Mouse (Mus musculus): ENCODE measurements at regions not wholly inside any gene's neighbourhood (a gene's known extent, or its start where the extent isn't known, plus 50 kb on each side); places are given as distances from the start of the nearest gene placed in this dataset.

- DNase-seq (ENCODE audit: low read depth): peak; percentile 87
These were observed 97.7 kb upstream of the Zcchc13 start for GRCm38 (mm10) chrX:103532620-103533199.

- TF ChIP-seq CTCF (IDR thresholded peaks at IDR 0.05; ENCODE audit: borderline replicate concordance, extremely low read depth, insufficient read depth, insufficient read length) (no peak), POLR2A (IDR thresholded peaks at IDR 0.05; ENCODE audit: borderline replicate concordance, extremely low read depth, insufficient read depth, insufficient read length, poor library complexity, severe bottlenecking) (0 out of 2 replicates have a peak, but pooled peaks have one; percentile 11)
- peak; percentile 91 for DNase-seq (ENCODE audit: low read depth)
These were observed 97.1 kb upstream of the Zcchc13 start for GRCm38 (mm10) chrX:103533306-103533705.

- no peak for TF ChIP-seq CTCF (IDR thresholded peaks at IDR 0.05; ENCODE audit: borderline replicate concordance, extremely low read depth, insufficient read depth, insufficient read length)
- no peak for TF ChIP-seq POLR2A (IDR thresholded peaks at IDR 0.05; ENCODE audit: borderline replicate concordance, extremely low read depth, insufficient read depth, insufficient read length, poor library complexity, severe bottlenecking)
- no peak for DNase-seq (ENCODE audit: low read depth)
These were observed 96.6 kb upstream of the Zcchc13 start for GRCm38 (mm10) chrX:103533831-103534230.

- TF ChIP-seq CTCF (IDR thresholded peaks at IDR 0.05; ENCODE audit: borderline replicate concordance, extremely low read depth, insufficient read depth, insufficient read length) (no peak), POLR2A (IDR thresholded peaks at IDR 0.05; ENCODE audit: borderline replicate concordance, extremely low read depth, insufficient read depth, insufficient read length, poor library complexity, severe bottlenecking) (no peak)
- DNase-seq (ENCODE audit: low read depth): no peak
These were observed 83.7 kb upstream of the Zcchc13 start for GRCm38 (mm10) chrX:103546490-103547202.

GRCm38 (mm10) chrX:103551304-103551703 lies 79.1 kb upstream of the Zcchc13 start:
- DNase-seq (ENCODE audit: low read depth): peak; percentile 52
- TF ChIP-seq POLR2A (IDR thresholded peaks at IDR 0.05; ENCODE audit: borderline replicate concordance, extremely low read depth, insufficient read depth, insufficient read length, poor library complexity, severe bottlenecking): no peak
- TF ChIP-seq CTCF (IDR thresholded peaks at IDR 0.05; ENCODE audit: borderline replicate concordance, extremely low read depth, insufficient read depth, insufficient read length): no peak

- TF ChIP-seq POLR2A (IDR thresholded peaks at IDR 0.05; ENCODE audit: borderline replicate concordance, extremely low read depth, insufficient read depth, insufficient read length, poor library complexity, severe bottlenecking) (no peak), CTCF (IDR thresholded peaks at IDR 0.05; ENCODE audit: borderline replicate concordance, extremely low read depth, insufficient read depth, insufficient read length) (no peak)
- no peak for DNase-seq (ENCODE audit: low read depth)
These were observed 77.2 kb upstream of the Zcchc13 start for GRCm38 (mm10) chrX:103553196-103553595.

GRCm38 (mm10) chrX:103553605-103554004 lies 76.8 kb upstream of the Zcchc13 start:
- no peak for DNase-seq (ENCODE audit: low read depth)
- TF ChIP-seq CTCF (IDR thresholded peaks at IDR 0.05; ENCODE audit: borderline replicate concordance, extremely low read depth, insufficient read depth, insufficient read length) (no peak), POLR2A (IDR thresholded peaks at IDR 0.05; ENCODE audit: borderline replicate concordance, extremely low read depth, insufficient read depth, insufficient read length, poor library complexity, severe bottlenecking) (no peak)

GRCm38 (mm10) chrX:103555041-103555986 lies 75.1 kb upstream of the Zcchc13 start:
- DNase-seq (ENCODE audit: low read depth): peak; percentile 84

- peak; percentile 22 for DNase-seq (ENCODE audit: low read depth)
- TF ChIP-seq CTCF (IDR thresholded peaks at IDR 0.05; ENCODE audit: borderline replicate concordance, extremely low read depth, insufficient read depth, insufficient read length) (no peak), POLR2A (IDR thresholded peaks at IDR 0.05; ENCODE audit: borderline replicate concordance, extremely low read depth, insufficient read depth, insufficient read length, poor library complexity, severe bottlenecking) (no peak)
These were observed 74.3 kb upstream of the Zcchc13 start for GRCm38 (mm10) chrX:103556046-103556445.

- peak; percentile 51 for DNase-seq (ENCODE audit: low read depth)
These were observed 73.5 kb upstream of the Zcchc13 start for GRCm38 (mm10) chrX:103556681-103557490.

GRCm38 (mm10) chrX:103557496-103557895 lies 72.9 kb upstream of the Zcchc13 start:
- peak; percentile 69 for DNase-seq (ENCODE audit: low read depth)
- TF ChIP-seq POLR2A (IDR thresholded peaks at IDR 0.05; ENCODE audit: borderline replicate concordance, extremely low read depth, insufficient read depth, insufficient read length, poor library complexity, severe bottlenecking): no peak
- no peak for TF ChIP-seq CTCF (IDR thresholded peaks at IDR 0.05; ENCODE audit: borderline replicate concordance, extremely low read depth, insufficient read depth, insufficient read length)

More at GRCm38 (mm10) chrX:103556681-103557490, 73.5 kb upstream of the Zcchc13 start:
- TF ChIP-seq CTCF (IDR thresholded peaks at IDR 0.05; ENCODE audit: borderline replicate concordance, extremely low read depth, insufficient read depth, insufficient read length) (no peak), POLR2A (IDR thresholded peaks at IDR 0.05; ENCODE audit: borderline replicate concordance, extremely low read depth, insufficient read depth, insufficient read length, poor library complexity, severe bottlenecking) (no peak)
